Mouse (Mus musculus) ES-Bruce4 (cell line): ENCODE results near the gene Myadm.

Experiments
- CTCF ChIP-seq: IDR thresholded peaks from one replicate; pipeline ENCODE4 v1.8.1; 2011; ENCODE audit warnings: low read depth, low read length
- EP300 ChIP-seq: IDR thresholded peaks from 2 replicates; pipeline ENCODE4 v1.6.1; 2011; ENCODE audit warnings: low read depth, low read length; ENCODE audit not compliant: insufficient read depth
- POLR2A ChIP-seq: IDR thresholded peaks from one replicate; pipeline ENCODE4 v1.8.1; 2011; ENCODE audit warnings: low read length; ENCODE audit not compliant: insufficient read depth

DNA sequence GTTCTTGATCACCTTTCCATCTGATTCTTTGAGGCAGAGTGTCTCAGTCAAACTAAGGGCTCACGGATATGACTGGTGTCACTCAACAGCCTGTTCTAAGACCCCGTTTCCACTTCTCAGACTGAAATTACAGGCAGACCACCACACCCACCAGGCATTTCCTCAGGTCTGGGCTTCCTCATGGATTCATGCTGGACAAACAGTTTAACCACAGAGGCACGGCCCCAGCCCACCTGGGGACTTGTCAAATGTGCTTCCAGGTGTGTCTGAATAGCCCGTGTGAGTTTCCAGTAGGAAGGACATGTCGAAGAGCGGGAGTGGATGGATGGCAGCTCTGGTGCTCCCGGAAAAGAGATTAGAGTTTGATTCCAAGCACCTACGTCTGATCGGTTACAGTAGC, 60.9 kb downstream of the Myadm start:
- TF ChIP-seq CTCF: no peak
- no peak for TF ChIP-seq POLR2A
- TF ChIP-seq EP300: 0 out of 2 replicates have a peak, but pooled peaks have one; percentile 31
